Mouse (Mus musculus) olfactory bulb, adult 2 months (tissue): ENCODE results near the gene Pde10a.

Experiments used
- CTCF ChIP-seq: fragments of 200-500 bp; IDR thresholded peaks from 2 replicates; pipeline ENCODE4 v1.5.1; 2012; ENCODE audit warnings: low read depth, mild to moderate bottlenecking, low read length, moderate library complexity; ENCODE audit not compliant: insufficient read depth
- POLR2A ChIP-seq: fragments of 200-500 bp; IDR thresholded peaks from 2 replicates; pipeline ENCODE4 v1.6.1; 2012; ENCODE audit warnings: mild to moderate bottlenecking, low read depth, low read length, moderate library complexity; ENCODE audit not compliant: insufficient read depth

GRCm38 (mm10) chr17:9004516-9004915, 479.3 kb downstream of the Pde10a start:
- no peak for TF ChIP-seq POLR2A
- TF ChIP-seq CTCF, result no peak
